Mouse (Mus musculus) left cerebral cortex, adult 2 months (tissue): ENCODE data around the gene Mgarp. TPM values are rescaled to one million over a fixed set of nuclear protein-coding genes. Genes with fewer than 3 reads are reported as not detected.
"Not testable (repeated sequence)": the region's sequence is repeated elsewhere in the genome, so short reads cannot be mapped to it uniquely, and the experiment has no call there.

Experiments used
- DNase-seq, 2 experiments: peaks; one replicate each; pipeline ENCODE4 v3.0.0; 2021 to 2022; ENCODE audit warnings: low spot score in 2 of 2, mixed read lengths in 1 of 2; ENCODE audit errors: extremely low spot score in 1 of 2
- H3K27ac ChIP-seq: fragments of 200-600 bp; 2 replicates; pipeline ENCODE4 v1.8.1; 2022
- H3K4me3 ChIP-seq: fragments of 200-600 bp; 2 replicates; pipeline ENCODE4 v1.8.1; 2022
- CTCF ChIP-seq: fragments of 200-600 bp; IDR thresholded peaks from 2 replicates; pipeline ENCODE4 v1.8.1; 2022; ENCODE audit warnings: antibody characterized with exemption, mild to moderate bottlenecking, moderate library complexity
- intact Hi-C: fragments of 180-260 bp; cut with DNase I; formaldehyde crosslinking; loops from one replicate; pipeline ENCODE4 v1.15.1; 2025
- total RNA-seq, 2 experiments: library from RNA; stranded (reverse); gene quantifications; 2 replicates each; pipeline ENCODE4 v1.2.3; 2021

Mgarp gene
- total RNA-seq, 2 experiments from 2014 or later = not detected

DNA sequence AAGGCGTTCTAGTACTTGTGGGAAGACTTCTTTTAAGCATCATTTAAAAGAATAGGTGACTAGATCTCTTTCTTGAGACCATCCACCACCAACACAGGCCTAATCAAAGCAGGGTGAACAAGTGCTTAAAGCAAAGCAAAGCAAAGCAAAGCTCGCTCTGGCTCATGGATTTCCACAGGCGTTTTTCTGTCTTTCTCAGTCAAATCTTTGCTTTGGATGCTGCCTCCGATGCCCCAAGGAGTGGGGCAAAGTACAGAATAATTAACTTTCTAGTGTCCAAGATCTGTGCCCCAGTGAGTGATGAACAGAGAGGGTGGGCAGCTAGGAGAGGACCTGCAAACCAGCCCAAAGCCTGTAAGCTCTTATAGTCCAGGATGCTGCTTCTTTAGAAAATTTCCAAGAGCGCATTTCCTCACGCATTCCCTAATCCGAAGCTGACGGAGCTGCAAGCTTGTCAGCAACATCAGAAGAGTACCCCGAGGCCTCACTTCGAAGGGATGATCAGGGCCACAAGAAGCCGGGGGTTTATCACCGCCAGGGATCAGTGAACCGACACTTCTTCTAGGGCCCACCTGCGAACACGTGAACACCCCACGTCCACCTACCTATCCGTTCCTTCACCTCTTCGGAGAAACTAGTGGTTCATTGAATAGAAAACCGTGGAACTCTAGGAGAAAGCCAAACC, 935 bp downstream of the Mgarp start:
- DNase-seq = no peak
- H3K27ac ChIP-seq = no peak overlapping the region
- no peak for TF ChIP-seq CTCF
- intact Hi-C loops = no loop called here
- no peak overlapping the region for H3K4me3 ChIP-seq

- no peak for TF ChIP-seq CTCF
- DNase-seq = no peak
- no peak overlapping the region for H3K27ac ChIP-seq
- intact Hi-C loops = no loop called here
- no peak overlapping the region for H3K4me3 ChIP-seq
Measured at GRCm38 (mm10) chr3:51394881-51395280, 1.7 kb downstream of the Mgarp start.

- no peak for DNase-seq
- intact Hi-C loops = no loop called here
- no peak overlapping the region for H3K4me3 ChIP-seq
- TF ChIP-seq CTCF = no peak
- H3K27ac ChIP-seq = no peak overlapping the region
Measured at GRCm38 (mm10) chr3:51393651-51394050, 2.9 kb downstream of the Mgarp start.

DNA sequence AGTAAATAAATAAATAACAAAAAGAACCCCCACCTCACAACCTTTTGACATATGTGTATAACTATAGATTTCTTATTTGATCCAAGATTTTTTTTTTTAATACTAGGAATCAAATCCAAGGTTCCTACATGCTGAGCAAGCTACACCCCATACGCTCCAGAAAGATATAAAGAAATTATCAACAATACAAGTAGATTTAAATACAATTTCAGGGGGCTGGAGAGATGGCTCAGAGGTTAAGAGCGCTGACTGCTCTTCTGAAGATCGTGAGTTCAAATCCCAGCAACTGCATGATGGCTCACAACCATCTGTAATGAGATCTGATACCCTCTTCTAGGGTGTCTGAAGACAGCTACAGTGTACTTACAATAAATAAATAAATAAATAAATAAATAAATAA, 3.5 kb downstream of the Mgarp start:
- DNase-seq, H3K27ac ChIP-seq, H3K4me3 ChIP-seq, intact Hi-C loops: not testable (repeated sequence)

DNA sequence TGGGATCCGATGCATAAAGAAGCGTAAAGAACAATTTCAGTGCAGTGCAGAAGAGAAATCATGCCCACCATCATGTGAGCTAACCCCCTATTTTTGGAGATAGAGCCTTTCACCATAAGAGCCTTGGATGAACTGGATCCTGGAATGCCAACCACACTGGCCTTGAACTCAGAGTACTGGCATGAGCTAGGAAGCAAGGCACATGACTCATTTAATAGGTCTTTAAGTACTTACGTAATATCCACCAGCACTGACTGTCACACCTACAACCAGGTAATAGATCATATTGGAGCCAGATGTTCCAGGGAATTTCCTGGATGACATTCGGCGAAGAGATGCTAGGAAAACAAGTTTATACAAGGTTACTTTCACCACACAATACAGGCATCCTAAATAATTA, 4.9 kb downstream of the Mgarp start:
- intact Hi-C loops = no loop called here
- TF ChIP-seq CTCF = no peak

DNA sequence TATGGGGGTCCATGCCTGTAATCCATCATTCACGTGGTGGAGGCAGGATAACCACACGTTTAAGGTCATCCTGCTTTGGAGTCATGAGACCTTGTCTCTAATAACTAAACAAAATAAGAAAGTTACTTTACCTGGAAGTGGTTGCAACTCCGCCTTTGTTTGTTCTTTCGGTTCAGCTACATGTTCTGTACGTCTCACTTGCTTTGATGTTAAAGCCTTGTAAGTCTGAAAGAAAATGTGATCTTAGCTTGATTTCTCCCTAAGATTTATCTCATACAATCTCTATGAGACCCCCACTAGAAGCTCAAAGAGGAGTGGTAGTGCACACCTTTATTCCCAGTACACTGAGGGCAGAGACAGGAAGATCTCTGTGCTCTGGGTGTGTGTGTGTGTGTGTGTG, 5.4 kb downstream of the Mgarp start:
- intact Hi-C loops = no loop called here
- Histone ChIP-seq H3K4me3 (no peak overlapping the region), H3K27ac (no peak overlapping the region)
- DNase-seq = no peak
- no peak for TF ChIP-seq CTCF

More for the DNA sequence above, 4.9 kb downstream of the Mgarp start:
- no peak for DNase-seq
- Histone ChIP-seq H3K27ac (no peak overlapping the region), H3K4me3 (no peak overlapping the region)

GRCm38 (mm10) chr3:51388904-51389303, 7.6 kb downstream of the Mgarp start:
- Histone ChIP-seq H3K27ac (no peak overlapping the region), H3K4me3 (no peak overlapping the region)
- DNase-seq = no peak
- no peak for TF ChIP-seq CTCF
- intact Hi-C loops = no loop called here

DNA sequence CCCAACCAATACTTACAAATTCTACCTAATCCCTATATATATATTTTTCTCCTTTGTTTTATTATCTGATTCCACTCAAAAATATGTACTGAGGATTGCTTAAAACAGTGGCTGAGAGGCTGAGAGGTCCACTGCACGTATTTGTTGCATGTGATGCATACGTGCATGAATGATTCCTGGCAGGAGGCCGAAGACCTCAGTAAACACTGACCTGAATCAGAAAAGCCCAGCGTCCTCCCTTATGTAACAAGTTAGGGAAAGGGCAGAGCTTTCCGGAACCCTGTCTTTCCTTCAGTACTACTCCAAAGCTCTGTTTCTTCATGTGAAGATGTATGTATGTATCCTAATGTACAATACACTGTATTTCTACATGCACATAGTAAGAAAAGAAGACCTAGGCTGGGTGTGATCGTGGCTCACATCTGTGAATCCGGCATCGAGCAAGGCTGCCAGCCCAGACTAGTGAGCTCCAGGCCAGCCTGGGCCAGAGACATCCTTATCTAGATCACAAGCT, 8.6 kb downstream of the Mgarp start:
- intact Hi-C loops = no loop called here

DNA sequence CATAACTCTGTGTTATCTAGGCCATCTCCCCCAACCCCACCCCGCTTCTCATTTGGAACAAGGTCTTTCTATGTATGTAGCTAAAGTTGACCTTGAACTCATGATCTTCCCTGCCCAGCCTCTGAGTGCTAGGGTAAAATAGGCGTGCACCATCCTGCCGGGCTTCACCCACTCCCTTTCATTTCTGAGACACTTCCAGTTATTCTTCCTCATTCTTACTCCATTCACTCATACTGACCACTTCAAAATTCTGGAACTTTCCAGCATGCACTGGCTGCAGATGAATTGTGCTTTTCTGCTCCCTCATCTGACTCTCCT, 9.4 kb downstream of the Mgarp start:
- DNase-seq = no peak
- Histone ChIP-seq H3K27ac (no peak overlapping the region), H3K4me3 (no peak overlapping the region)
- intact Hi-C loops = no loop called here
- no peak for TF ChIP-seq CTCF

More for the DNA sequence above, 8.6 kb downstream of the Mgarp start:
- DNase-seq = no peak
- TF ChIP-seq CTCF = no peak
- no peak overlapping the region for H3K27ac ChIP-seq
- no peak overlapping the region for H3K4me3 ChIP-seq

DNA sequence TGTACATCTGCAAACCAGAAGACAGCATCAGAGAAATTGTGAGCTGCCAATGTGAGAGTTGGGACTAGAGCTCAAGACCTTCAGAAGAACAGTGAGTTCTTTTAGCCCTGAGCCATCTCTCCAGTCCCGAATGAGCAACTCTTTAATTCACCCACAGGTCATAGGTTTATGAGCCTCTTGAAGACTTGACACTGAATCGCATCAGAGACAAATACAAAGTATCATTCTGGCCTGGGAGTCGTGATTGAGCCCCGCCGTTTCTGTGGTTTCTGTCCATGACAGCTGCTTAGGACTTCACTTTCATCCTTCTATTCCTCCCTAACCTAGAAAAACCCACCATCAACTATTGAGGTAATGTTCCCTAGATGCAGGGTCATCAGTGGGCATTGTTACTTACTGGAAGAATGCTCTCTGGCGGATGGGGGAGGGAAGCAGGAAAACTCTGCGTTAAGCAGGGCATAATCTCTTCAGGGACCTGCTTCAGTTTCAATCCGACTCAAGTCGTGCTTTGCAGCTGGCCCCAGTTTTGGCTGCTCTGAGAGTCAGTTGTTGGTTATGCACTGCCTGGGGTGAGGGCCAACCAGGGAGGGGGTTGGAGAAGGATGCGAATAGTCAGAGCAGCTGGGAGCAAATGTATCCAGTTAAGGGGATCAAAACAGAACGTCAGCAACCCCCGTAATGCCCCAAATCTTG, 10.0 kb downstream of the Mgarp start:
- H3K27ac ChIP-seq = no peak overlapping the region
- DNase-seq = no peak
- intact Hi-C loops = no loop called here
- TF ChIP-seq CTCF = no peak
- no peak overlapping the region for H3K4me3 ChIP-seq

GRCm38 (mm10) chr3:51383409-51383808, 13.1 kb downstream of the Mgarp start:
- DNase-seq = no peak
- intact Hi-C loops = no loop called here
- TF ChIP-seq CTCF = no peak
- Histone ChIP-seq H3K4me3 (no peak overlapping the region), H3K27ac (no peak overlapping the region)

DNA sequence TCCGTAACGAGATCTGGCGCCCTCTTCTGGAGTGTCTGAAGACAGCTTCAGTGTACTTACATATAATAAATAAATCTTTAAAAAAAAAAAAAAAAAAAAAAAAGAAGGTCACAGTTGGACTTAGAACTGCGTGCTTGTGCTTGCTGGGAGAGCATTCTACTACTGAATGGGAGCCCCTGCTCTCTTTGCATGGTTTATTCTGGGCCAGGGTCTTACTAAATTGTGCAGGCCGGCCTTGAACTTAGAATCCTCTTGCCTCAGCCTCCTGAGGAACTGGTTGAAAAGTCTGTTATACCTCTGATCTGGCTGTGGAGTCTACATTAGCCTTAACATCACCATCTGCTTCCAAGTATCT, 15.9 kb downstream of the Mgarp start:
- H3K4me3 ChIP-seq = no peak overlapping the region
- H3K27ac ChIP-seq = no peak overlapping the region
- TF ChIP-seq CTCF = no peak
- DNase-seq = no peak
- intact Hi-C loops = no loop called here
